Mouse (Mus musculus): Measurements from ENCODE around the gene Mcam. TPM values are rescaled to one million over a fixed set of nuclear protein-coding genes. Genes with fewer than 3 reads are reported as not detected.

Mcam gene
- total RNA-seq, 4 experiments from 2014 or later, result 20.5 to 35.2 (median 28.1) TPM

Other genes with a start within 250 kb of the Mcam start
- gene Thy1, start 91.1 kb upstream of the Mcam start, total RNA-seq (2022), result 10 to 100 TPM in 2 of 4 experiments, 1 to 10 TPM in 2; 8.9 to 12.4 (median 11.0) TPM
- gene Usp2, start 67.4 kb upstream of the Mcam start, total RNA-seq (2022), result 100 to 1,000 TPM; 160 to 205 (median 195) TPM
- gene Mfrp, start 32.7 kb upstream of the Mcam start, total RNA-seq (2022), result not detected
- 10 to 100 TPM in 1 of 4 experiments, 1 to 10 TPM in 3; 7.6 to 12.9 (median 8.9) TPM for gene C1qtnf5, start 27.2 kb upstream of the Mcam start, total RNA-seq (2022)
- gene Gm49380, start 21.0 kb upstream of the Mcam start, total RNA-seq (2022), result under 1 TPM; 0.11 to 0.47 (median 0.30) TPM
- 1 to 10 TPM; 5.2 to 7.0 (median 6.4) TPM for gene Rnf26, start 21.0 kb upstream of the Mcam start, total RNA-seq (2022)
- gene Cbl, start 99.6 kb downstream of the Mcam start, total RNA-seq (2022), result 10 to 100 TPM; 14.8 to 18.9 (median 17.4) TPM
- gene Ccdc153, start 106.2 kb downstream of the Mcam start, total RNA-seq (2022), result not detected
- 1 to 10 TPM; 3.6 to 7.1 (median 6.0) TPM for gene Pdzd3, start 117.0 kb downstream of the Mcam start, total RNA-seq (2022)
- 10 to 100 TPM; 20.3 to 25.8 (median 24.9) TPM for gene Nlrx1, start 134.1 kb downstream of the Mcam start, total RNA-seq (2022)
- gene Abcg4, start 154.1 kb downstream of the Mcam start, total RNA-seq (2022), result 1 to 10 TPM in 1 of 4 experiments, under 1 TPM in 3; 0.30 to 1.5 (median 0.52) TPM
- 1 to 10 TPM; 4.5 to 7.2 (median 6.3) TPM for gene Hinfp, start 171.2 kb downstream of the Mcam start, total RNA-seq (2022)
- gene C2cd2l, start 185.8 kb downstream of the Mcam start, total RNA-seq (2022), result 10 to 100 TPM; 12.7 to 19.2 (median 14.1) TPM
- gene Dpagt1, start 191.6 kb downstream of the Mcam start, total RNA-seq (2022), result 10 to 100 TPM; 19.4 to 23.5 (median 20.5) TPM
- 10 to 100 TPM; 10.5 to 12.3 (median 11.4) TPM for gene H2afx, start 200.2 kb downstream of the Mcam start, total RNA-seq (2022)
- 10 to 100 TPM; 42.1 to 48.8 (median 45.4) TPM for gene Hmbs, start 209.8 kb downstream of the Mcam start, total RNA-seq (2022)
- 10 to 100 TPM; 15.3 to 20.2 (median 16.5) TPM for gene Vps11, start 227.2 kb downstream of the Mcam start, total RNA-seq (2022)
- 10 to 100 TPM; 50.4 to 82.6 (median 67.0) TPM for gene Hyou1, start 245.0 kb downstream of the Mcam start, total RNA-seq (2022)

Data from heart, adult 8-10 months (tissue).